Mouse (Mus musculus): ENCODE results near the gene Adcyap1r1. TPM values are rescaled to one million over a fixed set of nuclear protein-coding genes. Genes with fewer than 3 reads are reported as not detected.

Gene Adcyap1r1
- total RNA-seq, 2 experiments from 2014 or later: 108 to 116 TPM

- DNase-seq (ENCODE audit: low spot score in 2 of 2): no peak
- intact Hi-C loops (cut with DNase I): no loop called here
Observed at GRCm38 (mm10) chr6:55444721-55445120, 7.1 kb upstream of the Adcyap1r1 start.

- intact Hi-C loops (cut with DNase I): no loop called here
- DNase-seq (ENCODE audit: low spot score in 2 of 2): peak in 1 of 2 experiments; percentile 67
Observed at GRCm38 (mm10) chr6:55448199-55448598, 3.6 kb upstream of the Adcyap1r1 start.

GRCm38 (mm10) chr6:55448976-55449678 lies 2.7 kb upstream of the Adcyap1r1 start:
- no peak for DNase-seq (ENCODE audit: low spot score in 2 of 2)
- intact Hi-C loops (cut with DNase I): no loop called here

GRCm38 (mm10) chr6:55452381-55452780 lies 603 bp downstream of the Adcyap1r1 start:
- intact Hi-C loops (cut with DNase I): loop anchor here (2.0 kb wide), 1 partner anchor 56 kb away; no protein-coding TSS in a partner anchor
- no peak for DNase-seq (ENCODE audit: low spot score in 2 of 2)

- no peak for DNase-seq (ENCODE audit: low spot score in 2 of 2)
- intact Hi-C loops (cut with DNase I): loop anchor here (2.0 kb wide), 1 partner anchor 57 kb away; no protein-coding TSS in a partner anchor
Observed at GRCm38 (mm10) chr6:55453548-55453947, 1.8 kb downstream of the Adcyap1r1 start.

- no peak for DNase-seq (ENCODE audit: low spot score in 2 of 2)
- intact Hi-C loops (cut with DNase I): no loop called here
Observed at GRCm38 (mm10) chr6:55455641-55456040, 3.9 kb downstream of the Adcyap1r1 start.

GRCm38 (mm10) chr6:55457727-55458126 lies 5.9 kb downstream of the Adcyap1r1 start:
- no peak for DNase-seq (ENCODE audit: low spot score in 2 of 2)
- intact Hi-C loops (cut with DNase I): loop anchor here (2.0 kb wide), 2 partner anchors 47 to 227 kb away; no protein-coding TSS in a partner anchor

GRCm38 (mm10) chr6:55458156-55458555 lies 6.4 kb downstream of the Adcyap1r1 start:
- DNase-seq (ENCODE audit: low spot score in 2 of 2): no peak
- intact Hi-C loops (cut with DNase I): loop anchor here (2.0 kb wide), 2 partner anchors 47 to 227 kb away; no protein-coding TSS in a partner anchor

GRCm38 (mm10) chr6:55459545-55460397 lies 8.0 kb downstream of the Adcyap1r1 start:
- DNase-seq (ENCODE audit: low spot score in 2 of 2): peak in 1 of 2 experiments; percentile 38

GRCm38 (mm10) chr6:55461141-55461540 lies 9.4 kb downstream of the Adcyap1r1 start:
- intact Hi-C loops (cut with DNase I): no loop called here

More at GRCm38 (mm10) chr6:55459545-55460397, 8.0 kb downstream of the Adcyap1r1 start:
- intact Hi-C loops (cut with DNase I): loop anchor here (2.0 kb wide), 2 partner anchors 45 to 229 kb away; no protein-coding TSS in a partner anchor

GRCm38 (mm10) chr6:55461678-55462077 lies 9.9 kb downstream of the Adcyap1r1 start:
- intact Hi-C loops (cut with DNase I): no loop called here
- DNase-seq (ENCODE audit: low spot score in 2 of 2): no peak

More at GRCm38 (mm10) chr6:55461141-55461540, 9.4 kb downstream of the Adcyap1r1 start:
- DNase-seq (ENCODE audit: low spot score in 2 of 2): peak in 1 of 2 experiments; percentile 40

- peak in 1 of 2 experiments; percentile 43 for DNase-seq (ENCODE audit: low spot score in 2 of 2)
- intact Hi-C loops (cut with DNase I): no loop called here
Observed at GRCm38 (mm10) chr6:55462394-55462793, 10.6 kb downstream of the Adcyap1r1 start.

- no peak for DNase-seq (ENCODE audit: low spot score in 2 of 2)
- intact Hi-C loops (cut with DNase I): no loop called here
Observed at GRCm38 (mm10) chr6:55463966-55464365, 12.2 kb downstream of the Adcyap1r1 start.

GRCm38 (mm10) chr6:55465311-55465710 lies 13.5 kb downstream of the Adcyap1r1 start:
- DNase-seq (ENCODE audit: low spot score in 2 of 2): no peak
- intact Hi-C loops (cut with DNase I): no loop called here

- intact Hi-C loops (cut with DNase I): no loop called here
- DNase-seq (ENCODE audit: low spot score in 2 of 2): no peak
Observed at GRCm38 (mm10) chr6:55466301-55466761, 14.6 kb downstream of the Adcyap1r1 start.

GRCm38 (mm10) chr6:55470691-55471090 lies 18.9 kb downstream of the Adcyap1r1 start:
- DNase-seq (ENCODE audit: low spot score in 2 of 2): no peak
- intact Hi-C loops (cut with DNase I): no loop called here

GRCm38 (mm10) chr6:55472381-55472780 lies 20.6 kb downstream of the Adcyap1r1 start:
- intact Hi-C loops (cut with DNase I): no loop called here
- no peak for DNase-seq (ENCODE audit: low spot score in 2 of 2)

GRCm38 (mm10) chr6:55480988-55481387 lies 29.2 kb downstream of the Adcyap1r1 start:
- DNase-seq (ENCODE audit: low spot score in 2 of 2): no peak
- intact Hi-C loops (cut with DNase I): no loop called here

- intact Hi-C loops (cut with DNase I): no loop called here
- no peak for DNase-seq (ENCODE audit: low spot score in 2 of 2)
Observed at GRCm38 (mm10) chr6:55482471-55482870, 30.7 kb downstream of the Adcyap1r1 start.

GRCm38 (mm10) chr6:55483360-55483759 lies 31.6 kb downstream of the Adcyap1r1 start:
- peak in 1 of 2 experiments; percentile 40 for DNase-seq (ENCODE audit: low spot score in 2 of 2)
- intact Hi-C loops (cut with DNase I): no loop called here
